Mouse (Mus musculus): ENCODE data around the gene Slc16a2.
A peak's percentile ranks its signal among the peaks of the same experiment; 100 is the strongest.

Gene Slc16a2

DNA sequence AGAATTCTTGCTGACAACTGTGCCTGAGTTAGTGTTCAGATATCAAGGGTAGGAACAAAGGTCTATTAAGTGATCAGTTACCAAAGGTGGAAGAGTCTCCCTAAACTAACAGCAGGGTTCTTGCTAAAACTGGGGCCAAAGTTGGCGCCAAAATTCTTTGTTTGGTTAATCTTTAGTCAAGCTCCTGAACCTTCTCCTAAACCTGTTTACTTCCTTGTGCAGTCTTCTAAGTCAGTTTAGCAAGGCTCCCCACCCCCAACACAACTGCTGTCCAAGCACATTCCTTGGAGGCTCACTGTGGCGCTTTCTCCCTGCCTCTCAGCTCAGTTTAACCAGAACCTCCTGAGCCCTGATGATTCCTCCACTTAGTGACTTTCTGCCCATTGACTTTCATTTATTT, 168.8 kb downstream of the Slc16a2 start:
- DNase-seq (ENCODE audit: low read depth): peak; percentile 39

DNA sequence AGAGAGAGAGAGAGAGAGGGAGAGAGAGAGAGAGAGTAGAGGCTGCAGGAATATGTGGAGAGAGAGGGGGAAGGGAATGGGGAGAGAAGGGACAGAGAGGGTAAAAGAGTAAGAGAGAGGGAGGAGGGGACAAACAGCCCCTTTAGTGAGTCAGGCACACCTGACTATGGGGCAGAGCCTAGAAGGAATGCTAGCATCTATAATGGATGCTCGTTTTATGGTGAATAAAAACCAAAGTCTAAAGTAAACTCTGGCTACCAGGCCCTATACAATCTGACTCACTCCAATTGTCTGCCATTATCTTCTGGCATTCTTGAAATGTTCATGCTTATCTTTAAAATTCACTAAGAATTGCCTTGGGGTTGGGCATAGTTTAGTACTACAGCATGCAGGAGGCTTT, 169.7 kb downstream of the Slc16a2 start:
- no peak for DNase-seq (ENCODE audit: low read depth)

Measured in NIH3T3 (cell line).